Mouse (Mus musculus): ENCODE measurements around the gene Slamf8. TPM values are rescaled to one million over a fixed set of nuclear protein-coding genes. Genes with fewer than 3 reads are reported as not detected.

Gene Slamf8
- not detected for total RNA-seq (2021)
- long read RNA-seq, experiment 1, partial matches to known transcripts, result 1 of 1 reads
- long read RNA-seq, experiment 1, other reads (novel, unspliced or antisense), result 0 of 1 reads
- long read RNA-seq, experiment 2, result 0 reads

DNA sequence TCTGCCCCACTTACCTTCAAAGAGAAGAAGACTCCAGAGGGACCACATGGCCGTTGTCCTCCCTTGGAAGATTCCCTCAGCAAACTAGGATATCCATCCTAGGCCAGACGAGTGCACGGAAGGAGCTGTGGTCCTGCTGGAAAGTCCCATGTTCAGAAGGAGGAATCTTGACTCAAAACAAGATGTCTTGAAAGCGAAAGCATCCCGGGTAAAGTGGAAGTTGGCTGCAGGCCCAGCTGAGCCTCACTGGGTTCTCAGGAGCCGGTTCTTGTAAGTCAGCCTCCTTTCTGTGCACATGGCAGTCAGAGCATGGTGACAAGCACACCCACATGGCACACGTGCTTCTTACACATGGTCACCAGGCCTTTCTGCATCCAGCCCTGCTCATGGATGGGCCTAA is at the start of gene Slamf8:
Gene Slamf8 (minus strand): TSS at position 184 of the 400 bp plus-strand sequence.
- intact Hi-C loops (cut with DNase I), result no loop called here
- DNase-seq (ENCODE audit: low spot score in 2 of 2), result peak; percentile 21 to 39

DNA sequence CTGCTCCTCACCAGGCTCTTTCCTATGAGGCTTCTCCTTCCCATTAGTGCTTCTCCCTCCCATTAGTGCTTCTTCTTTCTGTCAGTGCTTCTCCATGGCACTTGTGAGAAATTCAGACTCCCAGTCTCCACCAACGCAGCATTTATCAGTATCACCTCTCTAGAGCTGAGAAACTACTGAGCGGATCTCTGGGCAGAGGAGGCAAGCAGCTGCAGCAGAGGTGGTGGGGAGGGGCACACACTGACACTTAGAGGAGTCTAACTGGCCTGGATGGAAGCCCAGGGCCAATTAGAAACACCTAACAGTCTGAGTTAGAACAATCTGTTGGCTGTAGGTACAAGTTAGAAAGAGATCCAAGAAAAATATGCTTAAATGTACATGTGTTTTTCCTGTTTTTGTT is 48.4 kb upstream of the Slamf8 start:
- intact Hi-C loops (cut with DNase I), result loop anchor here (5.0 kb wide), 2 partner anchors 739 to 759 kb away; no protein-coding TSS in a partner anchor
- no peak for DNase-seq (ENCODE audit: low spot score in 2 of 2)

DNA sequence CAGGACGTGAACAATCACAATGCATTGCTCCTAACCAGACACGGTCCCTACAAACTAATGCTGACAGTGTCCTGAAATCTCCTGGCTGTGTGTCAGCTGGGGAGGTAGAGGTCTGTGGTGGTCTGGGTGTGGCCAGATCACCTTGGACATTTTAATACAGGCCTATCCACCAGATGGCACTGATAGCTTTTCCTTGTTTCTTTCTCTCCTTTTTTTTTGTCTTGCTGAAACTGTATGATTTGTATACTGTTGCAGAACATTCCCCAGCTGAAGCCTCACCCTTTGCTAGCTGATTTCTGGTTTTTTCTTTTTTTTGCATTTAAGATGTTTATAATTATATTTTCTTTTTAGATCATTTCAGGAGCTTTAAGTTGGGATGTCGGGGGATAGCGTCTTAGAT is 47.4 kb upstream of the Slamf8 start:
- peak in 1 of 2 experiments; percentile 25 for DNase-seq (ENCODE audit: low spot score in 2 of 2)
- intact Hi-C loops (cut with DNase I), result loop anchor here (5.0 kb wide), 2 partner anchors 740 to 760 kb away; no protein-coding TSS in a partner anchor

DNA sequence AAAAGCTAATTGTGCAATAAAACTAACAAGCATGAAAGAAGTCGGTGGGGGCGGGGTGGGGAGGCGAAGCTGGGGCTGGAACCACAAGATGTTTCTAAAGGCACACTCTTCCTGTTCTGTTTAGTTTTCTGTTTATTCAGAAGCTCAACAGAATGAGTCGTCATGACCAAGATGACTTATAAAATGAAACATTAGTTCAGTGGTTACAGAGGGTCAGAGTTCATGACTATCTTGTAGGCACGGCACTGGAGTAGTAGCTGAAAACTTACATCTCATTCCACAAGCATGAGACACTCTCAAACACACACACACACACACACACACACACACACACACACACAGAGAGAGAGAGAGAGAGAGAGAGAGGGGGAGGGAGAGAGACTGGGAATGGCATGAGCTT is 45.9 kb upstream of the Slamf8 start:
- intact Hi-C loops (cut with DNase I), result loop anchor here (5.0 kb wide), 2 partner anchors 741 to 761 kb away; no protein-coding TSS in a partner anchor
- no peak for DNase-seq (ENCODE audit: low spot score in 2 of 2)

DNA sequence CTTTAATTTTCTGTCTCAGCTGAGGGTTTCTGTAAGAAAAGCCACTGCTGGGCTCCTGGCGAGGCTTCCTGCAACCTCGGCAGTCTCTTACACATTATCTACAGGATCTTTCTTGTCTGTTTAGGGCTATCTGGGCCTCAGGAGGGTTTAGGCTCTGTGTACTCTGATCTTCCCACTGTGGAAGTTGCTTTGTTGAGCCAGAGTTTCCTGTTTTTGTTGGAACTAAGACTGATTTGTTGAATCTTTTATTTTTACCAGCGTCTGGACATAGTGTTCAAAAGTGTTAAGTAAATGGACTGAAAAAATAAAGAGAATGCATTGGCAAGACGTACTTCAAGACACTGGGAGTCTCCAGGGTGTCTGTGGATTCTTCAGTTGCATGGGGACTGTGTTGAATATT is 44.9 kb upstream of the Slamf8 start:
- intact Hi-C loops (cut with DNase I), result loop anchor here (5.0 kb wide), 2 partner anchors 742 to 762 kb away; no protein-coding TSS in a partner anchor
- DNase-seq (ENCODE audit: low spot score in 2 of 2), result no peak

DNA sequence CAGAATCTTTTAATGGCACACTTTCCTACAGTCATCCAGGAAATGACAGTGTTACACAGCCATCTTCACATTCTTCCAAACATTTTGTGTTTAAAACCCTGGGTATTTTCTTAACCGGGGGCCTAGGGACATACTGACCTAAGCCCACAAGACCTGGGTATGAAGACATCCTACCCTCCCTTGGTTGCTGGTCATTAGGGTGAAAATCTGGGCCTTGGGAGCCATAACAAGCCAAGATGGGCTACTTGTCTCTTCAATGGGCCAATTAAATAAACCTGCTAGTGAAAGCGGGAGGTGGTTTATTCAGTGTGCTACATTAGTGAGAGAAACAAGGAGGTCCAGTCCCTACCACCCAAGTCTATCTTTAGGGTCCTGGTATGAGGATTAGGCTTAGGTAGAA is 43.8 kb upstream of the Slamf8 start:
- intact Hi-C loops (cut with DNase I), result loop anchor here (5.0 kb wide), 1 partner anchor 147 kb away; no protein-coding TSS in a partner anchor
- DNase-seq (ENCODE audit: low spot score in 2 of 2), result no peak

DNA sequence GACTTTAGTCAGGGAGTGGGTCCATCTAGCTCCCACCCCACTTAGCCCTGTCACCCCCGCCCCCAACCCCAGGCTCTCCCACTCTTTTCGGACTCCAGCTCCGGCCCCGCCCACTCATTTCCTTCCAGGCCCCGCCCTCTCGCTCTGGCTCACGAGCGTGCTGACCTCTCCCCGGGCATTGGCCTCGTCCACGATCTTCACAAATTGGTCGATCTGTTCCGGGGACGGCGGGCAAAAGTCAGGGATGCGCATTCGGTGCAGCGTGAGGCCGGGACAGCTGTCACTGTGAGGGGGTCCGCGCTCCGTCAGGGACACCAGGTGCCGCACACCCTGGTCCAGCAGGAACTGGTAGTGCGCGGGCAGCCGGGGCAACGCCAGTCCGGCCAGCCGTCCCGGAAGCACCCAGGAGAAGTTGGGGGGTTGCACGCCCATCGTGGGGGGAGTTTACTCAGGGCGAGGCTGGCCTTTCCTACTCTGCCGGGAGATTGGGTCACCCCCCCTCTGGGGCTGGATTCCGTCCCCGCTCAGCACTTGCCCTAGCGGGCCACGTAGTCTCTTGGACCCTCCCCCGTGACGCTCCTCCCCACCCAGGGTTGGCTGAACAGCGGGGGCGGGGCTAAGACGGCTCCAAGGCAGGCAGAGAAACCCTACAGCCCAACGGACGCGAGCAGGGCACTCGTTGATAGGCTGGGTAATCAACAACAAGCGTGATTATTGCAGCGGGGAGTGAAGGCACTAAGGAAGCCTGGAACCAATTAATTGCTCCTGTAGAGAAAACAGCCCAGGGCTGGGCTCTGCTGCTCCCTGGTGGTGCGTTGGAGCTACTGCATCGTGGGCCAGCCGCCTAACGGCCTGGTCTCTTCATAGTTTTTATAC is 42.3 kb upstream of the Slamf8 start, which contains the start of gene Dusp23:
Gene Dusp23 (minus strand): TSS at position 512 of the 876 bp plus-strand sequence.
- DNase-seq (ENCODE audit: low spot score in 2 of 2), result peak; percentile 90 to 94
- intact Hi-C loops (cut with DNase I), result loop anchor here (1.0 to 5.0 kb wide), 3 partner anchors 103 to 220 kb away; no protein-coding TSS in a partner anchor

DNA sequence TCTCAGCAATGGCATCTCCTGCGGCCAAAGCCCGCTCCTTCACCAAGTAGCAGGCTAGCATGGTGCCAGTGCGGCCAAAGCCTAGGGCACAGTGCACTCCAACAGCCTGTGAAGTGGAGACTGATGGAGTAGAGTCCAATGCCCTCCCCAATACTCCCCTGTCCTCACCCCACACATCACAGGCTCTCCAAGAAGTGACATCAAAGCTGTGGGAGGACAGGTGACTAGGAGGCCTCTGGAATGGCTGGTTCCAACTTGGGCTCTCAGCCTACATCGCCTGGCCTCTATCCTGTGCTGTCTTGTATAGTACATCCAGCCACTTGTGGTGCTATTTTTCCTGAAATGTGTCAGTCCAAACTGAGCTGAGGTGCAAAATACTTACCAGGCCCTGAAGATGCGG is 41.4 kb upstream of the Slamf8 start:
- intact Hi-C loops (cut with DNase I), result loop anchor here (5.0 kb wide), 1 partner anchor 144 kb away; no protein-coding TSS in a partner anchor
- DNase-seq (ENCODE audit: low spot score in 2 of 2), result no peak

DNA sequence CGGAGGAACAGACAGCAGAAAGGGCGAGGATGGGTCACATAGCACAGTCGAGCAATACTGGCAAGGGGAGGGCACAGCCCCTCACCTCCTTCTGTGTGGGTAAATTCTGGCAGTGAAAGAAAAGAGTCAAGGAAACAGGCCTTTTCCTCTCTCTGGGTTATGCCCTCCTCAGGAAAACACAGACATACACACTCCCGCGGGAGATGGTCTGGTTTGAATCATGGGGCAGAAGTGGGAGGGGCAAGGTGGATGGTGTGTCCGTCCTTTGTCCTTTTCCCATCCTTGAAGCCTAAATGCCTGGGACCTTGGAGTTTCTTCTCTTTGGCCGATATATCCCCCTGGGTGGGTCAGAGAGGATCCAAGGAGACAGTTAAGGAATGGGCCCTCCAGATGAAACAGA is 39.5 kb upstream of the Slamf8 start:
- intact Hi-C loops (cut with DNase I), result loop anchor here (5.0 kb wide), 1 partner anchor 143 kb away; no protein-coding TSS in a partner anchor

DNA sequence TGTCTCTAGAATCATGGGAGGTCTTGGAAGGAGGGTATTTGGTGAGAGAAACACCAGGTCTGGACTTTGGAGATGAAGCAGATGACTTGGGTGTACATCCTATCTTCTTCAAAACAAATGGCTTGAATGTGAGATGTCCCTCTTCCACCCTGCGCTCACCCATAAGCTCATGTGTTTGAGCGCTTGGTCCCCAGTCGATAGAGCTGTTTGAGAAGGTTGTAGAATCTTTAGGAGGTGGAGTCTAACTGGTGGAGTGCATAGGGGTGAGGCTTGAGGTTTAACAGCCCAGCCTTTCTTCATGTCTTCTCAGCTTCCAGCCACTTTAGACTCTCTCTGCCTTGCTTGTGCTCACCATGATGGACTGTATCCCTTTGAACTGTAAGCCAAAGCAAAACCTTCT is 35.9 kb upstream of the Slamf8 start:
- intact Hi-C loops (cut with DNase I), result no loop called here
- DNase-seq (ENCODE audit: low spot score in 2 of 2), result no peak

More for the DNA sequence above, 39.5 kb upstream of the Slamf8 start:
- no peak for DNase-seq (ENCODE audit: low spot score in 2 of 2)

DNA sequence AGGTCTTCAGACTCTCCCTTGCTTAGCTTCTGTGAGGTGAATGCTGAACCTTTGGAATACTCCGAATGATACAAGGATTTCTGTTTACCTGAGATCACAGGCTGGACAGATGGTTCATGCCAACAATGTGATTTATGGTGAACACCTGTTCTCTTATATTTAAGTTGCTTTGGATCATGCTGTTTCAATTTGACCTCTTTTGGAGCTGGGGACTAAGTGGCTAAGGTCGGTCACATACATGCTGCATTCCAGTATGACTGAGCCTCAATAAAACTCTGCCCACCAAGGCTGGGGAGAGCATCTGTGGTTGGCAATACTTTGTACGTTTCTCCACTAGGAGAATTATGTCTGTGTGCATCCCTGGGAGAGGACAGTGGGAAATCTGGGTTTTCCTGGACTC is 33.7 kb upstream of the Slamf8 start:
- DNase-seq (ENCODE audit: low spot score in 2 of 2), result no peak
- intact Hi-C loops (cut with DNase I), result no loop called here

DNA sequence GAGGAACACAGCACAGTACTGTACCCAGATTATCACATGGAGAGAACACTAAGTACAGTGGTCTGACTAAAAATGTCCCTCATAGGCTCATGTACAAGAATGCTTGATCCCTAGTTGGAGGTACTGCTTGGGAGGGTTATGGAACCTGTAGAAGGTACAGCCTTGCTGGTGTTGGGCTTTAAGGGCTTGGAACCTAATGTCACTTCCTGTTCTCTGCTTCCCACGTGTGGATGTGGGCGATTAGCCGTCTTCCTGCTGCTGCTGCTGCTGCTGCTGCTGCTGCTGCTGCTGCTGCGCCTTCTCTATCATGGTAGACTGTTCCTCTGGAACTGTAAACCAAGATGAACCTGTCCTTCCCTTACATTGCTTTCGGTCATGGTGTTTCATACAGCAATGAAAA is 33.2 kb upstream of the Slamf8 start:
- no peak for DNase-seq (ENCODE audit: low spot score in 2 of 2)
- intact Hi-C loops (cut with DNase I), result no loop called here

DNA sequence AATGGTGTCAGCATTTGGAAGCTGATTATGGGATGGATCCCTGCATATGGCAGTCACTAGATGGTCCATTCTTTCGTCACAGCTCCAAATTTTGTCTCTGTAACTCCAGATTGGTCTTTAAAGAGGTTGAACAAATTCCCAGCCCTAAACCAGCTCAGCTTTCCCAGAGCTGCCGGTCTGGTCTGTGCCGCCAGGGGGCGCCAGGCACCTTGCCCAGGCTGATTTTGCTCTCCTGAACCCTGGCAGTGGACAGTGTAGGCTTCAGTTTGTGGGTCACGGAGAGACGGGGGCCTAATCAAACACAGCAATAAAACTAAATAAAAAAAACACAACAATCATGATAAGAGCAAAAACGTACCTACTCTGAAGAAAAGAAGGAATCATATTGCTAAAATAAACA is 28.9 kb upstream of the Slamf8 start:
- DNase-seq (ENCODE audit: low spot score in 2 of 2), result peak; percentile 26 to 71
- intact Hi-C loops (cut with DNase I), result no loop called here

DNA sequence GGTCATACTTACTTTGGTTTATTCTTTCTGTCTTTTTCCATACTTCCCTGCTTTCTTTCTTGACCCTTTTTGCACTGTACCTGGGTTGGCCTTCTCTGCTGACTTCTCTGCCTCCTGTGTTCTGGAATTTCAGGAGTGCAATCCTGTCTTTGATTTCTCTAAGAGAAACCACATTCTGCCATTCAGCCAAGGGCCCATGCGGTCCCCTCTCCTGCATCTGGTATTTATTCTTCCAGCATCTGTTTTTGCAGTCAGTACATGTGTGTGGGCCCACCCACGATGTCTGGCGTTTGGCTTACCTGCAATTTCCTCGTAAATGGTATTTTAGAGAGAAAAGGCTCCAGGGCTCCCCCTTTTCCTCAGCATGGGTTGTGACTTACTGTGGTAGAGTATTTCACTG is 27.8 kb upstream of the Slamf8 start:
- intact Hi-C loops (cut with DNase I), result no loop called here

DNA sequence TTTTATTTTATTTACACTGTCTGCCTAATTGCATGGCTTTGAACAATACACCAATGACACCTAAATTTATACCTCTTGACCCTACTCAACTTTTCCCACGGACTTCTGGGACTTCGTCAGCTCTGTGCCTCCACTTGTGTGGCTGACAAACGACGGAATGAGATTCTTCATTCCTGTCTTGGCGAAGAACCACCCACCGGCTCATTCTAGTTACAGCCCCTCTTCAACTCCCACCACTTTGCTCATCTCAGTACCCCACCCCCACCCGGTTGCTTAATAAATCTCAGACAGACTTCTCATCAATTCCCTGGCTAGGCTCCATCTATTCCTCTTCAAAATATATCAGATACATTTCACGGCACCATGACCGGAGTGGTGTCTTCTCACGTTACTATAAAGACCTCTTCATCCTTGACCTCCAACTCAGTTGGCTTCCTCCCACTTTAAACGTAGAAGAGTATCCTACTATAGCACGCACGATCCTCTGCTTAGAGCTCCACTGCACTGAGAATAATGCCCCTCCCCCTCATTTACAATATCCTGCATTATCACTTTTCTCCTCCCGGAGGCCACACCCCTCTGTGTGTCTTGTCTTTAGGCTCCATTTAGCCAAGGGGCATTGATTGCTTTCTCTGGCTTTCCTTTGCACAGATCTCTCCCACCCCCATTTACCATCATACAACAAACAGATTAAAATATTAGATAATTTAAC is 27.2 kb upstream of the Slamf8 start:
- intact Hi-C loops (cut with DNase I), result no loop called here
- DNase-seq (ENCODE audit: low spot score in 2 of 2), result no peak

More for the DNA sequence above, 27.8 kb upstream of the Slamf8 start:
- no peak for DNase-seq (ENCODE audit: low spot score in 2 of 2)

DNA sequence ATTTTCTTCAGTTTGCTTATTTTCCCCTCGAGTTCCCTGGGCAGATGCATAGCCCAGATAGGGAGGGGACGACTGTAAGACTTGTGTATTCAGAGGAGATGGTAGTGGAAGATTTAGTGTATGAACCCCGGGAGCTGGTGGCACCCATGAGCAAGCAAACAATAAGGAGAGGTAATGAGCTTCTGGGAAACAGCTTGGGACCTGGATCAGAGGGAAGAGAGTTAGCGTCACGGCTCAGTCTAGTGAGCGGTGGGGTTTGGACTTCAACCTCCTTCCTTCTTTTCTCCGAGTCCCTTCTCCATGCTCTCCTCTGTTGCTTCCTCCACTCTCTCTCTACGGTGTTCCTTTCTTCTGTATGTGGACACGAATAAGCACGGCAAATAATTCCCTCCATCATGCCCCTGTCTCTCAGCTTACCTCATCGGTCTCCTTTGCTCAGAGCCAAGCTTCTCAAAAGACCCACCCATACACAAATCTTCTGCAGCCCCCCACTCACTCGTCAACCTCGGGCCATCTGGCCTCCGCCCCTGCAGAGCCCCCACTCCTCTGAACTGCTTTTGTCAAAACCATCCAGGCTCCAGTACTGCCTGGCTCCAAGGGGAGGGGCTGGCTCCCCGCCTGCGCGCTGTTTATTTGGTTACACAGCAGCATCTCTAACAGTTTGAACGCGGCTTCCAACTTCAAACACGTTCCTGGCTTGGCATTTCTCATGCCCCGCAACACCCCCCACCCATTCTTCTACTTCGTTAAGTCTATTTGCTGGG is 26.4 kb upstream of the Slamf8 start:
- DNase-seq (ENCODE audit: low spot score in 2 of 2), result peak; percentile 30 to 57
- intact Hi-C loops (cut with DNase I), result no loop called here

DNA sequence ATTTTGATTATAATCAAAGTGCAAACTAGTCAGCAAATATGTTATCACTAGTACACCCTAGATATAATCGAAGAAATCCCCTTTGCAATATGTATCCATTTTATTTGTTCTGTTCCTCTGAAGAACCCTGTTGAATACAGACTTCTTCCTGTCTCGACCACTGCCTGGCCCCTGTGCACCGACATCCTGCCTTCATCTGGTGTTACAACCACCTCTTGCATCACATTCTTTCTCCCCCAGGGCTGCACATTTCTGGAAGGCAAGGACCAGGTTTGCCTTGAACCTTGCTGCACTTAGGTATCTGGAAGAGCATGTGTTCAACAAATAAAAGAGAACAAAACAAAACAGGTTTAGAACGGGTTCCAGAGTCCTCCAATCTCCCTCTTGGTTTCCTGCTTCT is 25.0 kb upstream of the Slamf8 start:
- DNase-seq (ENCODE audit: low spot score in 2 of 2), result no peak
- intact Hi-C loops (cut with DNase I), result no loop called here

DNA sequence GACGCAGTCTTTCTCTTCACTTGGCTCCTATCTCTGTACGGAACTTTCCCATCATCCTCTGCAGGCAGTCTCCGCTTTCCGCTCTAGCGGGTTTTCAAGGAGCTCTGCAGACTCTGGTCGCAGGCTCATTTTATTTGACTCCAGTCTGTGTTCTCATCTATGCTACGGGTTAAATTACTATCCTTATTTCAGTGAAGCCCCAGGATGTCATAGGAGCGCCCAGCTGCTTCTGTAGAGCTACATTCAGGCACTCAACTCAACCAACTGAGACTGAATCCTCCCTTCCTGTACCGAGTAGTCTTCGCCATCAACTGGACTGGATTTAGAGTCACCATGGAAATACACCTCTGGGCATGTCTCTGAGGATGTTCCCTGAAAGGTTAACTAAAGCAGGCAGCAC is 24.3 kb upstream of the Slamf8 start:
- DNase-seq (ENCODE audit: low spot score in 2 of 2), result no peak
- intact Hi-C loops (cut with DNase I), result loop anchor here (5.0 kb wide), 1 partner anchor 87 kb away; no protein-coding TSS in a partner anchor

DNA sequence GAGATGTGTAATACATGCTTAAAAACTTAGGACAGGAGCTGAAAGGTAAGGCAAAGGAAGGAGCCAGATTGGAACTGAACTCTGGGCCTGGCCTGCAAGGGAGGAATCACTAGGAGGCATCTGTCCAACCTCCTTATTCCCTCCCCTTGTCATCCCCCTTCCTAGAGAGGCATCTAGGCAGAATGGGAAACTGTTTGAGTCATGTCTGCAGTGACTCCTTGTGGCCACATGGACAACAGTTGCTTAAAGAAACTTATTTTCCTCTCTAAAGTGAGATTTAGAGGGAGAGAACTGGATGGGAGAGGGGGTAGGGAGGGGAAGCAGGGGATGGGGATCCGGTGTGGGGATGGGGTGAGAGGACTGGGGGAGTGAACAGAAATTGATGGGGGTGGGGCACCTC is 22.4 kb upstream of the Slamf8 start:
- DNase-seq (ENCODE audit: low spot score in 2 of 2), result no peak
- intact Hi-C loops (cut with DNase I), result loop anchor here (5.0 kb wide), 1 partner anchor 85 kb away; no protein-coding TSS in a partner anchor

Data from left cerebral cortex, postnatal 14 days (tissue).